Mouse (Mus musculus) CH12.LX (cell line): ENCODE measurements around the gene Fermt3. TPM values are rescaled to one million over a fixed set of nuclear protein-coding genes. Genes with fewer than 3 reads are reported as not detected.
A peak's percentile ranks its signal among the peaks of the same experiment; 100 is the strongest.

Source experiments
- DNase-seq: peaks from one replicate; pipeline ENCODE4 v3.0.0-alpha.2; 2013; ENCODE audit errors: extremely low read depth
- H3K27ac ChIP-seq: 2 replicates; pipeline ENCODE4 v1.5.1; 2012; ENCODE audit warnings: low read depth, mild to moderate bottlenecking, control low read depth, moderate library complexity; ENCODE audit not compliant: insufficient read depth
- H3K27me3 ChIP-seq: replicated peaks from 2 replicates; pipeline ENCODE3; 2012; ENCODE audit warnings: inconsistent platforms
- H3K36me3 ChIP-seq, 2 experiments: replicated peaks in 1 of 2; 2 replicates each; pipeline versions ENCODE3 to v1.6.1; 2012; ENCODE audit warnings: inconsistent platforms in 1 of 2, low read length in 1 of 2, mild to moderate bottlenecking in 1 of 2, mixed read lengths in 1 of 2, moderate library complexity in 1 of 2; ENCODE audit not compliant: control insufficient read depth in 1 of 2, insufficient read depth in 1 of 2
- H3K4me1 ChIP-seq, 2 experiments: 2 replicates each; pipeline ENCODE4 v1.6.1; 2012; ENCODE audit warnings: inconsistent platforms in 1 of 2, moderate library complexity in 1 of 2; ENCODE audit not compliant: insufficient read depth in 2 of 2, control insufficient read depth in 1 of 2
- H3K4me2 ChIP-seq: 2 replicates; pipeline ENCODE4 v1.6.1; 2012; ENCODE audit warnings: low read depth, mild to moderate bottlenecking, control low read depth; ENCODE audit not compliant: poor library complexity, insufficient read depth, severe bottlenecking
- H3K4me3 ChIP-seq, 3 experiments: fragments of 150-350 bp in 1 of 3; sonication (generic) in 1 of 3; replicated peaks in 1 of 3; 2 replicates each; pipeline versions ENCODE3 to v1.5.1; 2011 to 2012; ENCODE audit warnings: low read depth in 2 of 3, low read length in 2 of 3, mild to moderate bottlenecking in 2 of 3, moderate library complexity in 2 of 3, control low read depth in 1 of 3, improper control_type of control experiment in 1 of 3, inconsistent platforms in 1 of 3, mixed read lengths in 1 of 3; ENCODE audit not compliant: poor library complexity in 1 of 3
- H3K79me2 ChIP-seq: replicated peaks from 2 replicates; pipeline ENCODE4 v1.6.1; 2012; ENCODE audit warnings: mild to moderate bottlenecking, moderate library complexity; ENCODE audit not compliant: control insufficient read depth, poor library complexity, insufficient read depth, severe bottlenecking; ENCODE audit errors: extremely low read depth
- H3K9ac ChIP-seq: 2 replicates; pipeline ENCODE4 v1.6.1; 2012; ENCODE audit warnings: low read depth, mild to moderate bottlenecking, control low read depth, moderate library complexity; ENCODE audit not compliant: insufficient read depth
- H3K9me3 ChIP-seq: replicated peaks from 2 replicates; pipeline ENCODE3; 2012; ENCODE audit warnings: low read length, inconsistent platforms, mixed read lengths
- CHD2 ChIP-seq: IDR thresholded peaks from 2 replicates; pipeline ENCODE4 v1.6.1; 2011; ENCODE audit warnings: low read length, improper control_type of control experiment
- EP300 ChIP-seq: IDR thresholded peaks from 2 replicates; pipeline ENCODE4 v1.6.1; 2011; ENCODE audit warnings: low read length, improper control_type of control experiment
- ETS1 ChIP-seq: conservative IDR thresholded peaks from 2 replicates; pipeline ENCODE4 v1.6.1; 2012; ENCODE audit warnings: low read depth, mild to moderate bottlenecking, inconsistent platforms, low read length, improper control_type of control experiment, moderate library complexity
- GABPA ChIP-seq: IDR thresholded peaks from 2 replicates; pipeline ENCODE4 v1.6.1; 2012; ENCODE audit warnings: low read depth, low read length, improper control_type of control experiment, inconsistent platforms; ENCODE audit not compliant: insufficient replicate concordance
- HCFC1 ChIP-seq: IDR thresholded peaks from 2 replicates; pipeline ENCODE4 v1.6.1; 2012; ENCODE audit warnings: low read depth, mild to moderate bottlenecking, inconsistent platforms, low read length, improper control_type of control experiment
- IRF4 ChIP-seq: IDR thresholded peaks from 2 replicates; pipeline ENCODE4 v1.6.1; 2014; ENCODE audit warnings: low read depth, mild to moderate bottlenecking, inconsistent platforms, low read length, improper control_type of control experiment
- KAT2A ChIP-seq: IDR thresholded peaks from 2 replicates; pipeline ENCODE4 v1.6.1; 2012; ENCODE audit warnings: low read length, improper control_type of control experiment, inconsistent platforms; ENCODE audit not compliant: insufficient replicate concordance
- MAFK ChIP-seq: IDR thresholded peaks from 2 replicates; pipeline ENCODE4 v1.6.1; 2011; ENCODE audit warnings: low read length, improper control_type of control experiment; ENCODE audit not compliant: insufficient replicate concordance
- MXI1 ChIP-seq: IDR thresholded peaks from 2 replicates; pipeline ENCODE4 v1.6.1; 2011; ENCODE audit warnings: mild to moderate bottlenecking, low read depth, low read length, improper control_type of control experiment
- MYC ChIP-seq: IDR thresholded peaks from 2 replicates; pipeline ENCODE4 v1.6.1; 2011; ENCODE audit warnings: low read depth, mild to moderate bottlenecking, improper control_type of control experiment, low read length
- NELFE ChIP-seq: IDR thresholded peaks from 2 replicates; pipeline ENCODE4 v1.6.1; 2011; ENCODE audit warnings: low read depth, low read length, improper control_type of control experiment
- NRF1 ChIP-seq: IDR thresholded peaks from 2 replicates; pipeline ENCODE4 v1.6.1; 2014; ENCODE audit warnings: low read depth, mild to moderate bottlenecking, inconsistent platforms, low read length, improper control_type of control experiment, moderate library complexity
- POLR2A ChIP-seq: IDR thresholded peaks from 2 replicates; pipeline ENCODE4 v1.6.1; 2011; ENCODE audit warnings: low read depth, mild to moderate bottlenecking, improper control_type of control experiment, low read length
- RAD21 ChIP-seq: IDR thresholded peaks from 2 replicates; pipeline ENCODE4 v1.6.1; 2011; ENCODE audit warnings: low read depth, mild to moderate bottlenecking, low read length, improper control_type of control experiment, moderate library complexity
- RCOR1 ChIP-seq: conservative IDR thresholded peaks from 2 replicates; pipeline ENCODE4 v1.6.1; 2012; ENCODE audit warnings: low read depth, mild to moderate bottlenecking, inconsistent platforms, low read length, improper control_type of control experiment
- SMC3 ChIP-seq: IDR thresholded peaks from 2 replicates; pipeline ENCODE4 v1.6.1; 2011; ENCODE audit warnings: low read depth, low read length, improper control_type of control experiment
- TBP ChIP-seq: conservative IDR thresholded peaks from 2 replicates; pipeline ENCODE4 v1.6.1; 2011; ENCODE audit warnings: low read depth, low read length, improper control_type of control experiment
- UBTF ChIP-seq: IDR thresholded peaks from 2 replicates; pipeline ENCODE4 v1.6.1; 2012; ENCODE audit warnings: low read depth, mild to moderate bottlenecking, inconsistent platforms, low read length, improper control_type of control experiment, moderate library complexity
- USF1 ChIP-seq: IDR thresholded peaks from 2 replicates; pipeline ENCODE4 v1.6.1; 2014; ENCODE audit warnings: low read depth, mild to moderate bottlenecking, inconsistent platforms, low read length, improper control_type of control experiment
- USF2 ChIP-seq: conservative IDR thresholded peaks from 2 replicates; pipeline ENCODE4 v1.6.1; 2011; ENCODE audit warnings: low read depth, low read length, improper control_type of control experiment
- ZC3H11A ChIP-seq: IDR thresholded peaks from 2 replicates; pipeline ENCODE4 v1.6.1; 2012; ENCODE audit warnings: low read depth, mild to moderate bottlenecking, inconsistent platforms, low read length, improper control_type of control experiment
- ZMIZ1 ChIP-seq: IDR thresholded peaks from 2 replicates; pipeline ENCODE4 v1.6.1; 2012; ENCODE audit warnings: low read depth, mild to moderate bottlenecking, inconsistent platforms, low read length, improper control_type of control experiment
- dilution Hi-C: fragments of 300-500 bp; cut with MboI; formaldehyde crosslinking; loops from 2 replicates; pipeline ENCODE4 v1.14.3; 2020; ENCODE audit warnings: low sequenced_read_pairs; ENCODE audit not compliant: extremely low pct_unique_long_range_greater_than_20kb, extremely low pct_ligation_motif_present
- in situ Hi-C: fragments of 300-500 bp; cut with MboI; formaldehyde crosslinking; loops from 3 replicates; pipeline ENCODE4 v1.14.3; 2019; ENCODE audit warnings: low sequenced_read_pairs, low pct_ligation_motif_present, low pct_unique_long_range_greater_than_20kb, mixed read lengths
- polyA plus RNA-seq: library from polyadenylated mRNA; unstranded; fragments of >175 nt; gene quantifications from 2 replicates; pipeline ENCODE4 v1.2.1, GENCODE M21; 2012; ENCODE audit warnings: low read depth; ENCODE audit not compliant: insufficient read length
- total RNA-seq, 2 experiments: library from RNA; depleted of rRNA; stranded (reverse); fragments of 300-350 nt in 1 of 2; fragments of >200 nt in 1 of 2; gene quantifications; 2 replicates each; pipeline ENCODE4 v1.2.3; 2012 to 2014

Fermt3 gene
- total and polyA plus RNA-seq, 3 experiments = 47.0 to 65.1 (median 57.4) TPM

- no peaks in the 10 kb centered on the region for H3K27me3 ChIP-seq
- peak overlapping the region; percentile 69 for H3K4me2 ChIP-seq
- H3K9me3 ChIP-seq = no peaks in the 10 kb centered on the region
- peaks cover 29% of the 10 kb centered on the region for H3K79me2 ChIP-seq
- H3K4me1 ChIP-seq = peaks cover 15 to 49% of the 10 kb centered on the region in 2 experiments
- H3K27ac ChIP-seq = peak overlapping the region; percentile 32; the same call in 1 of the 2 replicates
- dilution Hi-C loops = no loop called here
- in situ Hi-C loops = no loop called here
- H3K4me3 ChIP-seq = peak overlapping the region; percentile 66 to 83 (median 68)
- TF ChIP-seq UBTF = no peak
- TF ChIP-seq RAD21 = no peak
- no peak for TF ChIP-seq MAFK
- TF ChIP-seq HCFC1 = no peak
- TF ChIP-seq NRF1 = no peak
- no peak for TF ChIP-seq ZMIZ1
- no peak for TF ChIP-seq POLR2A
- no peak for TF ChIP-seq USF1
- TF ChIP-seq IRF4 = no peak
- no peak for TF ChIP-seq ZC3H11A
- TF ChIP-seq RCOR1 = no peak
- no peak for TF ChIP-seq TBP
- TF ChIP-seq GABPA = no peak
- no peak for TF ChIP-seq CHD2
- TF ChIP-seq MXI1 = no peak
- no peak for TF ChIP-seq KAT2A
- no peak for TF ChIP-seq EP300
- peaks cover 20 to 42% of the 10 kb centered on the region in 2 experiments for H3K36me3 ChIP-seq
- H3K9ac ChIP-seq = peak overlapping the region; percentile 50; the same call in 1 of the 2 replicates
- DNase-seq = no peak
Observed at GRCm38 (mm10) chr19:6978639-6978974, 40.7 kb downstream of the Fermt3 start.

DNA sequence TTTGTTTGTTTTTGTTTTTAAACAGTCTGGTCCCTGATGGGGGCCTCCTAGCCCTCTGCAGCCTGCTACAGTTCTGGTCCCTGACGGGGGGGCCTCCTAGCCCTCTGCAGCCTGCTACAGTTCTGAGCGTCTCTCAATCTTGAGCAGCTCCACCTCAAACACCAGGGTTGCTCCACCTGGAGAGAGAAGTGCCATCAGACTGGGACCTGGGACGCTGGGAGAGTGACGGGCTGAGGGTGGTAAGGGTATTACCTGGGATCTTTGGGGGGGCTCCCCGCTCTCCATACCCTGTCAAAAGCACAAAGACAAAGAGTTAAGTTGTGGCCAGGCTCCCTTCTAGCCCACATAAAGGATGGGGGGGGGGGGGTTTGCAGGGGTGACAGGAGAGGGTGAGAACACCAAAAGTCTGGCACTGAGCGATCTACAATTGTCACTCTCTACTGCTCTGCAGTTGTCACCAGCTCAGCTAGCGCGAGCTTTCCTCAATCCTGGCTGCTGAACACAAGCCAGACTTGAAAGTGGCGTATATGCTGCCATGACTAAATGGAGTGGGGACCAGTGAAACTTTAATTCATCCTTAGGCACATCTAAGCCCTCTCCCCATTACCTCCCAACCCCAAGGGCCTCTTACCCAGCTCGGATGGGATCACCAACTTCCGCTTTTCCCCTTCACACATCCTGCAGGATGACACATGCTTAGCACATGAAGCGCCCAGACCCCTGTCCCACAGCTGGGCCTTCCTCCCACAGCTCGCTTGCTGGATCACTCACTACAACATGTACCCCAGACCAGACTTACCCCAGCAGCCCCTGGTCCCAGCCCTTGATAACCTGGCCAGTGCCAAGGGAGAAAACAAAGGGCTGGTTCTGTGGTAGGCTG is 41.3 kb downstream of the Fermt3 start:
- Histone ChIP-seq H3K27ac (peak overlapping the region; percentile 32; the same call in 1 of the 2 replicates), H3K4me2 (peak overlapping the region; percentile 69), H3K4me1 (peaks cover 15 to 49% of the 10 kb centered on the region in 2 experiments), H3K36me3 (peaks cover 18 to 38% of the 10 kb centered on the region in 2 experiments), H3K79me2 (peaks cover 29% of the 10 kb centered on the region), H3K4me3 (no peak overlapping the region), H3K9me3 (no peaks in the 10 kb centered on the region), H3K27me3 (no peaks in the 10 kb centered on the region), H3K9ac (peak overlapping the region; percentile 50; the same call in 1 of the 2 replicates)
- DNase-seq = no peak
- dilution Hi-C loops = no loop called here
- in situ Hi-C loops = no loop called here
- TF ChIP-seq SMC3 (no peak), POLR2A (no peak; the same call in 1 of the 2 replicates), MYC (no peak), ETS1 (no peak), NELFE (no peak), USF2 (no peak), TBP (no peak), EP300 (no peak), CHD2 (no peak), RAD21 (no peak), HCFC1 (no peak)
